Mouse (Mus musculus): ENCODE data around the gene Vmn2r85. TPM values are rescaled to one million over a fixed set of nuclear protein-coding genes. Genes with fewer than 3 reads are reported as not detected.

Vmn2r85 gene
- polyA plus RNA-seq, 1 experiment from 2014 or later = not detected

Other genes with a start within 250 kb of the Vmn2r85 start
- gene Olfr826, start 245.5 kb downstream of the Vmn2r85 start, polyA plus RNA-seq (2014; fragmentation: Nextera tagmentation; extraction: Ambion mirVana) = not detected in 2 replicates
- gene Olfr827, start 215.3 kb downstream of the Vmn2r85 start, polyA plus RNA-seq (2014; fragmentation: Nextera tagmentation; extraction: Ambion mirVana) = not detected in 2 replicates
- 6.1 and 8.1 TPM in 2 replicates for gene Neurod4, start 149.5 kb downstream of the Vmn2r85 start, polyA plus RNA-seq (2014; fragmentation: Nextera tagmentation; extraction: Ambion mirVana)
- not detected in 2 replicates for gene Tespa1, start 106.8 kb downstream of the Vmn2r85 start, polyA plus RNA-seq (2014; fragmentation: Nextera tagmentation; extraction: Ambion mirVana)
- not detected in 2 replicates for gene Vmn2r84, start 35.4 kb downstream of the Vmn2r85 start, polyA plus RNA-seq (2014; fragmentation: Nextera tagmentation; extraction: Ambion mirVana)
- 0.03 and 0.04 TPM in 2 replicates for gene Vmn2r86, start 26.3 kb upstream of the Vmn2r85 start, polyA plus RNA-seq (2014; fragmentation: Nextera tagmentation; extraction: Ambion mirVana)
- gene Vmn2r87, start 67.7 kb upstream of the Vmn2r85 start, polyA plus RNA-seq (2014; fragmentation: Nextera tagmentation; extraction: Ambion mirVana) = 0.08 and 0.12 TPM in 2 replicates

All from forebrain, embryonic 14.5 days (tissue).